Mouse (Mus musculus) T-cell, adult 2 months (primary cell): Measurements from ENCODE around the gene Tmem150a.

ENCODE experiments used
- DNase-seq: peaks from one replicate; pipeline ENCODE4 v3.0.0; 2022; ENCODE audit warnings: low spot score

Gene Tmem150a

GRCm38 (mm10) chr6:72355066-72355911 lies at the start of gene Tmem150a:
Tmem150a (plus strand) TSS chr6:72355447.
- DNase-seq = peak; percentile 34

- no peak for DNase-seq
These were observed 43.0 kb upstream of the Tmem150a start for GRCm38 (mm10) chr6:72312198-72312597.

- no peak for DNase-seq
These were observed 42.0 kb upstream of the Tmem150a start for GRCm38 (mm10) chr6:72313124-72313867.

GRCm38 (mm10) chr6:72315384-72315783 lies 39.9 kb upstream of the Tmem150a start:
- no peak for DNase-seq

- no peak for DNase-seq
These were observed 39.2 kb upstream of the Tmem150a start for GRCm38 (mm10) chr6:72316044-72316443.

- DNase-seq = no peak
These were observed 36.8 kb upstream of the Tmem150a start for GRCm38 (mm10) chr6:72318440-72318839.

- no peak for DNase-seq
These were observed 36.2 kb upstream of the Tmem150a start for GRCm38 (mm10) chr6:72319019-72319418.

- DNase-seq = no peak
These were observed 32.3 kb upstream of the Tmem150a start for GRCm38 (mm10) chr6:72322936-72323335.

GRCm38 (mm10) chr6:72323786-72324508 lies 31.3 kb upstream of the Tmem150a start:
- no peak for DNase-seq

GRCm38 (mm10) chr6:72326274-72326673 lies 29.0 kb upstream of the Tmem150a start:
- DNase-seq = peak; percentile 28

GRCm38 (mm10) chr6:72329019-72329418 lies 26.2 kb upstream of the Tmem150a start:
- no peak for DNase-seq

- no peak for DNase-seq
These were observed 25.1 kb upstream of the Tmem150a start for GRCm38 (mm10) chr6:72330133-72330532.

GRCm38 (mm10) chr6:72333111-72333510 lies 22.1 kb upstream of the Tmem150a start:
- DNase-seq = no peak

- no peak for DNase-seq
These were observed 14.8 kb upstream of the Tmem150a start for GRCm38 (mm10) chr6:72340481-72340880.

GRCm38 (mm10) chr6:72344396-72345073 lies 10.7 kb upstream of the Tmem150a start:
- DNase-seq = no peak

- DNase-seq = peak; percentile 85
These were observed 10.1 kb upstream of the Tmem150a start, which contains the start of gene Usp39 for GRCm38 (mm10) chr6:72345074-72345567. Usp39 (minus strand) TSS chr6:72345184.

GRCm38 (mm10) chr6:72345633-72346032 lies 9.6 kb upstream of the Tmem150a start:
- no peak for DNase-seq

GRCm38 (mm10) chr6:72346261-72346660 lies 9.0 kb upstream of the Tmem150a start:
- no peak for DNase-seq

- DNase-seq = peak; percentile 75
These were observed 7.9 kb upstream of the Tmem150a start, which contains the start of gene 0610030E20Rik for GRCm38 (mm10) chr6:72347166-72347941. 0610030E20Rik (plus strand) TSS chr6:72347317.

GRCm38 (mm10) chr6:72348411-72348810 lies 6.8 kb upstream of the Tmem150a start:
- no peak for DNase-seq

- DNase-seq = no peak
These were observed 5.0 kb upstream of the Tmem150a start for GRCm38 (mm10) chr6:72350214-72350613.
